Mouse (Mus musculus): ENCODE results near the gene Vamp5. TPM values are rescaled to one million over a fixed set of nuclear protein-coding genes. Genes with fewer than 3 reads are reported as not detected.

Vamp5 gene
- polyA plus RNA-seq, 1 experiment from 2014 or later: 26.3 TPM

GRCm38 (mm10) chr6:72366844-72367443 is 13.3 kb downstream of the Vamp5 start, which contains the start of gene Rnf181:
Rnf181 (minus strand) TSS chr6:72366956.
- Histone ChIP-seq H3K27me3 (ENCODE audit: control insufficient read depth, insufficient read depth, low read length) (no peaks in the 10 kb centered on the region), H3K4me2 (replicated peaks; ENCODE audit: low read depth, low read length) (no peak within 1 kb of the TSS), H3K4me3 (ENCODE audit: low read depth, low read length) (no peak within 1 kb of the TSS), H3K9me3 (ENCODE audit: control insufficient read depth, low read depth, low read length) (no peaks in the 10 kb centered on the region), H3K27ac (ENCODE audit: low read length) (no peak within 1 kb of the TSS), H3K9ac (replicated peaks; ENCODE audit: low read depth, low read length) (no peak within 1 kb of the TSS), H3K36me3 (ENCODE audit: control insufficient read depth, insufficient read depth, low read length) (no peaks in the 10 kb centered on the region), H3K4me1 (ENCODE audit: control insufficient read depth, insufficient read depth, low read length) (peaks cover 9% of the 10 kb centered on the region; the same call in 1 of the 2 replicates)
- no peak for ATAC-seq (ENCODE audit: insufficient number of reproducible peaks, insufficient read depth, low FRiP score, low read depth)
- 77% methylated on average over 4 of the region's 4 CpGs for WGBS

- Histone ChIP-seq H3K27ac (ENCODE audit: low read length) (no peak overlapping the region), H3K4me2 (replicated peaks; ENCODE audit: low read depth, low read length) (no peak overlapping the region), H3K4me3 (ENCODE audit: low read depth, low read length) (no peak overlapping the region), H3K9ac (replicated peaks; ENCODE audit: low read depth, low read length) (no peak overlapping the region), H3K9me3 (ENCODE audit: control insufficient read depth, low read depth, low read length) (no peaks in the 10 kb centered on the region), H3K27me3 (ENCODE audit: control insufficient read depth, insufficient read depth, low read length) (no peaks in the 10 kb centered on the region), H3K4me1 (ENCODE audit: control insufficient read depth, insufficient read depth, low read length) (peaks cover 14% of the 10 kb centered on the region; the same call in 1 of the 2 replicates), H3K36me3 (ENCODE audit: control insufficient read depth, insufficient read depth, low read length) (no peaks in the 10 kb centered on the region)
- ATAC-seq (ENCODE audit: insufficient number of reproducible peaks, insufficient read depth, low FRiP score, low read depth): no peak
- 71% methylated on average over 3 of the region's 3 CpGs for WGBS
Observed at GRCm38 (mm10) chr6:72366304-72366703, 14.0 kb downstream of the Vamp5 start.

- H3K27me3 ChIP-seq (ENCODE audit: control insufficient read depth, insufficient read depth, low read length): no peaks in the 10 kb centered on the region
- no peak overlapping the region for H3K4me2 ChIP-seq (replicated peaks; ENCODE audit: low read depth, low read length)
- ATAC-seq (ENCODE audit: insufficient number of reproducible peaks, insufficient read depth, low FRiP score, low read depth): no peak
- H3K27ac ChIP-seq (ENCODE audit: low read length): no peak overlapping the region
- peaks cover 16% of the 10 kb centered on the region; the same call in 1 of the 2 replicates for H3K4me1 ChIP-seq (ENCODE audit: control insufficient read depth, insufficient read depth, low read length)
- no peak overlapping the region for H3K4me3 ChIP-seq (ENCODE audit: low read depth, low read length)
- 68% methylated on average over 6 of the region's 6 CpGs for WGBS
- H3K36me3 ChIP-seq (ENCODE audit: control insufficient read depth, insufficient read depth, low read length): peaks cover under 1% of the 10 kb centered on the region; the same call in 1 of the 2 replicates
- no peak overlapping the region for H3K9ac ChIP-seq (replicated peaks; ENCODE audit: low read depth, low read length)
- no peaks in the 10 kb centered on the region for H3K9me3 ChIP-seq (ENCODE audit: control insufficient read depth, low read depth, low read length)
Observed at GRCm38 (mm10) chr6:72364985-72365384, 15.3 kb downstream of the Vamp5 start.

GRCm38 (mm10) chr6:72364009-72364408 is 16.3 kb downstream of the Vamp5 start:
- Histone ChIP-seq H3K36me3 (ENCODE audit: control insufficient read depth, insufficient read depth, low read length) (peaks cover 10% of the 10 kb centered on the region; the same call in 1 of the 2 replicates), H3K9ac (replicated peaks; ENCODE audit: low read depth, low read length) (no peak overlapping the region), H3K9me3 (ENCODE audit: control insufficient read depth, low read depth, low read length) (no peaks in the 10 kb centered on the region), H3K27me3 (ENCODE audit: control insufficient read depth, insufficient read depth, low read length) (no peaks in the 10 kb centered on the region), H3K4me3 (ENCODE audit: low read depth, low read length) (no peak overlapping the region), H3K4me2 (replicated peaks; ENCODE audit: low read depth, low read length) (no peak overlapping the region), H3K27ac (ENCODE audit: low read length) (no peak overlapping the region), H3K4me1 (ENCODE audit: control insufficient read depth, insufficient read depth, low read length) (peaks cover 19% of the 10 kb centered on the region; the same call in 1 of the 2 replicates)
- WGBS: 48% methylated on average over 7 of the region's 7 CpGs
- no peak for ATAC-seq (ENCODE audit: insufficient number of reproducible peaks, insufficient read depth, low FRiP score, low read depth)

GRCm38 (mm10) chr6:72362132-72363028 is 17.9 kb downstream of the Vamp5 start:
- peaks cover 19% of the 10 kb centered on the region; the same call in 1 of the 2 replicates for H3K4me1 ChIP-seq (ENCODE audit: control insufficient read depth, insufficient read depth, low read length)
- ATAC-seq (ENCODE audit: insufficient number of reproducible peaks, insufficient read depth, low FRiP score, low read depth): peak; percentile 96
- WGBS: under 1% methylated on average over 42 of the region's 42 CpGs

GRCm38 (mm10) chr6:72361121-72361551 is 19.1 kb downstream of the Vamp5 start:
- Histone ChIP-seq H3K36me3 (ENCODE audit: control insufficient read depth, insufficient read depth, low read length) (peaks cover 17% of the 10 kb centered on the region; the same call in 1 of the 2 replicates), H3K4me2 (replicated peaks; ENCODE audit: low read depth, low read length) (peak overlapping the region; percentile 82), H3K4me1 (ENCODE audit: control insufficient read depth, insufficient read depth, low read length) (peaks cover 19% of the 10 kb centered on the region; the same call in 1 of the 2 replicates), H3K27ac (ENCODE audit: low read length) (peak overlapping the region; percentile 39; the same call in 1 of the 2 replicates), H3K4me3 (ENCODE audit: low read depth, low read length) (peak overlapping the region; percentile 77), H3K27me3 (ENCODE audit: control insufficient read depth, insufficient read depth, low read length) (no peaks in the 10 kb centered on the region), H3K9me3 (ENCODE audit: control insufficient read depth, low read depth, low read length) (no peaks in the 10 kb centered on the region), H3K9ac (replicated peaks; ENCODE audit: low read depth, low read length) (no peak overlapping the region)
- 53% methylated on average over 5 of the region's 5 CpGs for WGBS
- no peak for ATAC-seq (ENCODE audit: insufficient number of reproducible peaks, insufficient read depth, low FRiP score, low read depth)

More at GRCm38 (mm10) chr6:72362132-72363028, 17.9 kb downstream of the Vamp5 start:
- H3K27me3 ChIP-seq (ENCODE audit: control insufficient read depth, insufficient read depth, low read length): no peaks in the 10 kb centered on the region
- H3K4me2 ChIP-seq (replicated peaks; ENCODE audit: low read depth, low read length): peak overlapping the region; percentile 82
- H3K9me3 ChIP-seq (ENCODE audit: control insufficient read depth, low read depth, low read length): no peaks in the 10 kb centered on the region
- peaks cover 17% of the 10 kb centered on the region; the same call in 1 of the 2 replicates for H3K36me3 ChIP-seq (ENCODE audit: control insufficient read depth, insufficient read depth, low read length)
- peak overlapping the region; percentile 68 for H3K9ac ChIP-seq (replicated peaks; ENCODE audit: low read depth, low read length)
- peak overlapping the region; percentile 77 for H3K4me3 ChIP-seq (ENCODE audit: low read depth, low read length)
- peak overlapping the region; percentile 52; the same call in 1 of the 2 replicates for H3K27ac ChIP-seq (ENCODE audit: low read length)

GRCm38 (mm10) chr6:72360599-72360935 is 19.7 kb downstream of the Vamp5 start:
- peak overlapping the region; percentile 39; the same call in 1 of the 2 replicates for H3K27ac ChIP-seq (ENCODE audit: low read length)
- peaks cover 19% of the 10 kb centered on the region; the same call in 1 of the 2 replicates for H3K4me1 ChIP-seq (ENCODE audit: control insufficient read depth, insufficient read depth, low read length)
- 47% methylated on average over 7 of the region's 7 CpGs for WGBS
- no peak for ATAC-seq (ENCODE audit: insufficient number of reproducible peaks, insufficient read depth, low FRiP score, low read depth)
- H3K9ac ChIP-seq (replicated peaks; ENCODE audit: low read depth, low read length): no peak overlapping the region
- H3K36me3 ChIP-seq (ENCODE audit: control insufficient read depth, insufficient read depth, low read length): peaks cover 17% of the 10 kb centered on the region; the same call in 1 of the 2 replicates
- H3K9me3 ChIP-seq (ENCODE audit: control insufficient read depth, low read depth, low read length): no peaks in the 10 kb centered on the region
- H3K4me2 ChIP-seq (replicated peaks; ENCODE audit: low read depth, low read length): peak overlapping the region; percentile 82; the same call in 1 of the 2 replicates
- no peak overlapping the region for H3K4me3 ChIP-seq (ENCODE audit: low read depth, low read length)
- H3K27me3 ChIP-seq (ENCODE audit: control insufficient read depth, insufficient read depth, low read length): no peaks in the 10 kb centered on the region

- no peak for ATAC-seq (ENCODE audit: insufficient number of reproducible peaks, insufficient read depth, low FRiP score, low read depth)
- H3K4me2 ChIP-seq (replicated peaks; ENCODE audit: low read depth, low read length): no peak overlapping the region
- H3K4me1 ChIP-seq (ENCODE audit: control insufficient read depth, insufficient read depth, low read length): peaks cover 19% of the 10 kb centered on the region; the same call in 1 of the 2 replicates
- H3K4me3 ChIP-seq (ENCODE audit: low read depth, low read length): no peak overlapping the region
- 66% methylated on average over 11 of the region's 11 CpGs for WGBS
- H3K27me3 ChIP-seq (ENCODE audit: control insufficient read depth, insufficient read depth, low read length): no peaks in the 10 kb centered on the region
- 0 out of 2 replicates have a peak overlapping the region, but pooled peaks have one; percentile 10 for H3K27ac ChIP-seq (ENCODE audit: low read length)
- H3K9me3 ChIP-seq (ENCODE audit: control insufficient read depth, low read depth, low read length): no peaks in the 10 kb centered on the region
- H3K36me3 ChIP-seq (ENCODE audit: control insufficient read depth, insufficient read depth, low read length): peaks cover 17% of the 10 kb centered on the region; the same call in 1 of the 2 replicates
- H3K9ac ChIP-seq (replicated peaks; ENCODE audit: low read depth, low read length): no peak overlapping the region
Observed at GRCm38 (mm10) chr6:72359891-72360598, 20.2 kb downstream of the Vamp5 start.

Data from stomach, embryonic 14.5 days (tissue).